Mouse (Mus musculus): Measurements from ENCODE around the gene Stn1. TPM values are rescaled to one million over a fixed set of nuclear protein-coding genes. Genes with fewer than 3 reads are reported as not detected.
"Not testable (repeated sequence)": the region's sequence is repeated elsewhere in the genome, so short reads cannot be mapped to it uniquely, and the experiment has no call there.

Gene Stn1
- polyA plus RNA-seq (2012; ENCODE audit: insufficient read depth, insufficient read length, missing spikeins) = 4.2 and 13.2 TPM in 2 replicates

DNA sequence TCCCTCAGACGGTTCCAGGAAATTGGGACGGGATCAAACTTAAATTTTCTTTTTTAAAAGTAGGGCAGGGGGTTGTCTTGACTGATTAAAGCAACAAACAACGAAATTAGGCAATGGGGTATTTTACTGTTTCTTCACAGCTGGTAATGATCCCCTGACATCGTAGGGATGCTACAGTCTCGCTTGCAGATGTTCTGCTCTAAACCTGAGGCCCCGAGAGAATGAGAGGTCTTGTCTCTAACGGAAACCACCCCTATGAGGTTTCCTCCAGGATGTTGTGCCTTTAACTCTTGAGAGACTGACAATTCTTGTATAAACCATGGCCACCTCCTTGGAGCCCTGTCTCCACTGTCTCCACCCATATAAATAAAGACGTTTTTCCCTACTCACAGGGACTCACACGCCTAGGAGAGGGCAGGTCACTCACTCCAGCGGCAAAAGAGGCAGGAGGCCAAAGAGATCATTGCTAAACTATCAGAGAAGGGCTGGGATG, at the start of gene Stn1:
Gene Stn1, minus strand, starts transcription at position 208 of the 493 bp plus-strand sequence.
- peak within 1 kb of the TSS; percentile 89 for H3K27ac ChIP-seq (replicated peaks; ENCODE audit: low read depth, low read length)
- peaks cover 14% of the 10 kb centered on the region; the same call in 1 of the 2 replicates for H3K4me1 ChIP-seq (ENCODE audit: control insufficient read depth, insufficient read depth, insufficient read length, low read length)
- H3K4me3 ChIP-seq (ENCODE audit: insufficient read depth, low read depth, low read length) = peak within 1 kb of the TSS; percentile 71

DNA sequence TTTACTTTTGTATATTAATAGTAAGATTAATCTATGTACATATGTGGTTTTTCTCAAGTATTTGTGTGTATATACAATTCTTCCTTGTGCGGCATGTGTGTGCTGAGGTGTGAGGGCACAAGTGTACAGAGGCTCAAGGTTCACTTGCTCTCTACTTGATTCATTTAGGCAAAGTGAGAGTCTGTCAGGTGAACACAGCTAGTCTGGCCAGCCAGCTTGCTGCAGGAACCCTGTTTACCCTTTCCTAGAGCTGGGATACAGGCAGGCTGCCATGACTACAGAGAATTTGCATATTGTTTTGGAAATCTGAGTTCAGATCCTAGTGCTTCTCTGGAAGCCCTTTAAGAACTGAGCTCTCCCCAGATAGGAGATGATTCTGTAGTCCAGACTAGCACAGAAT, 49.7 kb upstream of the Stn1 start:
- Histone ChIP-seq H3K4me3 (ENCODE audit: insufficient read depth, low read depth, low read length) (no peak overlapping the region), H3K4me1 (ENCODE audit: control insufficient read depth, insufficient read depth, insufficient read length, low read length) (peaks cover 3% of the 10 kb centered on the region; the same call in 1 of the 2 replicates), H3K27ac (replicated peaks; ENCODE audit: low read depth, low read length) (no peak overlapping the region)

DNA sequence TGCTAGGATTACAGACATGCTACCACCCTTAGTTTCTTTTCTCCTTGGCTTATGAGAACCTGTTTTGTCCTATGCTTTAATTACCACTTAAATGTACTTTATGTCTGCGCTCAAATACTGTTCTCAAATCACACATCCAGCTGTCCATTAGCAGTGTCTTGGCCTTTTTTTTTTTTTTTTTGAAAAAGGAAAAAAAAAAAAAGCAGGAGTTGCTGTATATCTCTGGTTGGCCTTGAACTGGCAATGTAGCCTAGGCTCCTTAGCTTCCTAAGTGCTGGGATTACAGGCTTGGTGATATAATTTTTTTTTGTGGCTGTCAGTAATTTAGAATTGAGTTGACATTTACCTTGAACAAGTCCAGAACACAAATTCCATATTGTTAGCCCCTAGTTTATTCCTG, 48.5 kb upstream of the Stn1 start:
- H3K4me3 ChIP-seq (ENCODE audit: insufficient read depth, low read depth, low read length) = no peak overlapping the region
- H3K27ac ChIP-seq (replicated peaks; ENCODE audit: low read depth, low read length) = no peak overlapping the region
- peaks cover 10% of the 10 kb centered on the region for H3K4me1 ChIP-seq (ENCODE audit: control insufficient read depth, insufficient read depth, insufficient read length, low read length)

DNA sequence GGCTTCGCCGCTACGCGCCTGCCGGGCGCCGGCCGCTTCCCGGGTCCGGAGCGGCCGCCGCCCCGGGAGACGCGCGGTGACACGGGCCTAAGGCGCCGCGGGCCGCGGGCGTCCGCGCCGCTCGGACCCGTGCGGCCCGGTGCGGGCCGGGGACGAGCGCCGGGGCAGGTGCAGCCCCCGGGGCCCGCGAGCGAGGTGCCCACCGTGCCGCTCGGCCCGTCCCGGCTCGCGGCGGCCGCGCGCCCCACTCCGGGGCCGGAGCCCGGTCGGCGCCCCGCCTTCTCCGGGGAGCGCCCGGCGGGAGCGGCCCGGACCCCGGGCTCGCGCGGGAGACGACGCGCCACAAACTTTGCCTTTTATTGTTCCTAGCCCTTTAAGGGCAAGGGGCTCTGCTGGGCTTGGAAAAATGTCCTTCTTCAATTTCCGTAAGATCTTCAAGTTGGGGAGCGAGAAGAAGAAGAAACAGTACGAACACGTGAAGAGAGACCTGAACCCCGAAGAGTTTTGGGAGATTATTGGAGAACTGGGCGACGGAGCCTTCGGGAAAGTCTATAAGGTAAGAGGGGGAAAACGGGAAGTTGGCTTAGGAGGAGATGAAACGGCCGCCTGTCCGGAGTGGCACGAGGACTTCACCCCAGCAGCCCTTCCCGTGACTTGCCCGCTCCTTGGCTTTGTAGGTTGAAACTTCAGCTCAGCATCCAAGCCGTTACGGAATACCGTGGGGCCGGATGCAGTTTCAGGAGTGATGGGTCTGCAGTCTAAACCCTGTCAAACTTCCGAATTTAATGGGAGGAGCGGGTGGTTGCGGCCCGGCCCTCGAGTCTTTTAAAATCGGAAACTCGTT, 42.7 kb upstream of the Stn1 start:
- peak overlapping the region; percentile 66 for H3K4me3 ChIP-seq (ENCODE audit: insufficient read depth, low read depth, low read length)
- peak overlapping the region; percentile 78 for H3K27ac ChIP-seq (replicated peaks; ENCODE audit: low read depth, low read length)
- peaks cover 7% of the 10 kb centered on the region for H3K4me1 ChIP-seq (ENCODE audit: control insufficient read depth, insufficient read depth, insufficient read length, low read length)

DNA sequence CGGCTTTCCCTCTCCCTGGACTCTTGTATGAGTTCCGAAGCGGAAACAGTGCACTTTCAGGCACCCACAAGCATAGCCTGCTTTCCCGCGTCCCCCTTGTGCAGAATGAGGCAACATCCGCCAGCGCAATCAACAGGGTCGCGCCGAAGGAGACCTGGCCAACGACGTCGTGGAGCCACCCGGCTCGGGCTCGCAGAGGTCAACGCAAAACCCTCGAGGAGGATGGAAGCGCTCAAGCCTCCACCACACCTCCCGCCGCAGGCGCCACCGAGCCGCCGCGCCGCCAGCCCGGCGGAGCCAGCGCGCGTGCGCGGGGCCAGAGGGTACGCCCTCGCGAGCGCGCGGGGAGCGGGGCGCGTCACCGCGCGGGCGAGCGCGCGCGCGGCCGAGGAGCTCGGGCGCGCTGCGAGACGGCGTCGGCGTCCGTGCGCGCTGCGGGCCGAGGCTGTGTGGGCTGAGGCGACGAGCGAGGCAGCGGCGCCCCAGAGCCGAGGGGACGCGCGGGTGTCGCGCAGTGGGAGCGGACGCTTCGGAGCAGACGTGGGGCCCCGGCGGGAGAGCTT, 42.0 kb upstream of the Stn1 start, which contains the start of gene Slk:
Gene Slk, plus strand, starts transcription at position 454 of the 563 bp plus-strand sequence.
- Histone ChIP-seq H3K27ac (replicated peaks; ENCODE audit: low read depth, low read length) (peak within 1 kb of the TSS; percentile 78), H3K4me1 (ENCODE audit: control insufficient read depth, insufficient read depth, insufficient read length, low read length) (peaks cover 7% of the 10 kb centered on the region), H3K4me3 (ENCODE audit: insufficient read depth, low read depth, low read length) (peak within 1 kb of the TSS; percentile 66)

DNA sequence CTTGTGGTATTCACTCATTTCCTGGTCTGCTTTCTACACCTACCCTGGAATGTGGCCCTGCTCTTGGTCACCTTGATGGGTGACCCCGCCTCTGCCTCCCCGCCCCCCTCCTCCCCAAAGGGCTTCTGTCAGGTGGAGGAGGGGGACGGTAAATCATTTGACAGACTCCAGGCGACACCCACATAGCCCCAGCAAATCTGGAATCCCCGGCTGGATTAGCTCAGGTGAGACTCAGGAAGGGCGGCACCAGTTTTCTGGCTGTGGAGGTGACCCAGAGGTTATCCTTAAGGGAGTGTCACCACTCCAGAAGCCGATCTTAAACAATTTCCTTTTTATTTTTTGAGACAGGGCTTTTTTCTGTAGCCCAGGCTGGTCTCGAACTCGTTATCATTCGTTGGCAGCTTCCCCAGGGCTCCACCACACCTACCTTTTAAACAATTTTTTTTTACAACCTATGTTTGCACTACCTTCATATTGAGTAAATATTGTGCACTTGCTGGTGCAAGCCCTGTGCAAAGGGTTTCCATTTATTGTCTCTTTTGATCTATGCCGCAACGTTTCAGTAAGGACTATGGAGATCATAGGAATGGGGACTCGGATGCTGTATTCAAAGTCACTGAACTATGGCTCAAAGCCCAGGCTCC, 41.4 kb upstream of the Stn1 start:
- Histone ChIP-seq H3K4me3 (ENCODE audit: insufficient read depth, low read depth, low read length) (peak overlapping the region; percentile 66), H3K27ac (replicated peaks; ENCODE audit: low read depth, low read length) (peak overlapping the region; percentile 48; the same call in 1 of the 2 replicates), H3K4me1 (ENCODE audit: control insufficient read depth, insufficient read depth, insufficient read length, low read length) (peaks cover 7% of the 10 kb centered on the region)

DNA sequence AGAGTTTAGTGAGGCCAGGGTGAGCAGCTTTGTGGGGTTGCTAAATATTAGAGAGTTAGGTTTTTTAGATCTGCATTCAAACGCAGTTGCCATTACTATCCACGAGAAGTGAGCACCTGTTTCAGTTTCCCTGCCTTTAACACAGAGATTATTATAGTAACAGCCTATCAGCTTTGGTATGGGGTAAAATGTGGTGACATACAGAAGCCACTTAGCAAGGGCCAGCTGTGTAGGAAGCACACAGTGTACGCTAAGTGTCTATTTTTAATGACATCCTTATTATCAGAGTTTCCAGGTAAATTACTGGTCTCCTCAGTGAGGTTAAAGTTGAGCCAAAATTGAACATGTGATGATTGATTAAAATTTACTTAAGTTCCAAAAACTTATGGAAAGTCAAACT, 36.4 kb upstream of the Stn1 start:
- Histone ChIP-seq H3K27ac (replicated peaks; ENCODE audit: low read depth, low read length) (no peak overlapping the region), H3K4me3 (ENCODE audit: insufficient read depth, low read depth, low read length) (no peak overlapping the region), H3K4me1 (ENCODE audit: control insufficient read depth, insufficient read depth, insufficient read length, low read length) (no peaks in the 10 kb centered on the region)

DNA sequence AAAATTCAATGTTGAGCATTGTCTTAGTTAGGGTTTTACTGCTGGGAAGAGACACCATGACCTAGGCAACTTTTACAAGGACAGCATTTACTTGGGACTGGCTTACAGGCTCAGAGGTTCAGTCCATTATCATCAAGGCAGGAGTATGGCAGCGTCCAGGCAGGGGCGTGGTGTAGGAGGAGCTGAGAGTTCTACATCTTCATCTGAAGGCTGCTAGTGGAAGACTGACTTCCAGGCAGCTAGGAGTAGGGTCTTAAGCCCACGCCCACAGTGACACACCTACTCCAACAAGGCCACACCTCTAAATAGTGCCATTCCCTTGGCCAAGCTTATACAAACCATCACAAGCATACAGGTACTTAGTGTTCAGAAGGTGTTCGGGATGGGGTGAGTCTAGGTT, 34.7 kb upstream of the Stn1 start:
- H3K4me3 ChIP-seq (ENCODE audit: insufficient read depth, low read depth, low read length); H3K4me1 ChIP-seq (ENCODE audit: control insufficient read depth, insufficient read depth, insufficient read length, low read length); H3K27ac ChIP-seq (replicated peaks; ENCODE audit: low read depth, low read length): not testable (repeated sequence)

DNA sequence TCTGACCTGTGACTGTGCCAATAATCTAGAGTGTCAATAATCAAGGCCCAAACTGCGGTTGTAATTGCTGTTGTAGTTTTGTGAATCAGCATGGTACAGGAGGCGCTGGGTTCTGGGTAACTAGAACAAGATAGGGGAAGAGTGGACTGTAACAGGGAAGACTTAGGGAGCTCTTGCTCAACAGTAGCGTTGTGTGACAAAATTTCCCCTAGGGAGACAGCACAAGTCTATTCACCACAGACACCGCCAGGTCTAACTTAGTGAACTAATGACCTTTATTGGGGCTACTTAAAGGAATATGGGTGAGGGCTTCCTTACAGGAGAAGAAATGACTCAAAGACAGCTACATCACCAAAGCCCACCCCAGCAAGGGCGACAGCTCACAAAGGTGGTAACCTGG, 32.7 kb upstream of the Stn1 start:
- H3K27ac ChIP-seq (replicated peaks; ENCODE audit: low read depth, low read length) = no peak overlapping the region
- no peaks in the 10 kb centered on the region for H3K4me1 ChIP-seq (ENCODE audit: control insufficient read depth, insufficient read depth, insufficient read length, low read length)
- H3K4me3 ChIP-seq (ENCODE audit: insufficient read depth, low read depth, low read length) = no peak overlapping the region

DNA sequence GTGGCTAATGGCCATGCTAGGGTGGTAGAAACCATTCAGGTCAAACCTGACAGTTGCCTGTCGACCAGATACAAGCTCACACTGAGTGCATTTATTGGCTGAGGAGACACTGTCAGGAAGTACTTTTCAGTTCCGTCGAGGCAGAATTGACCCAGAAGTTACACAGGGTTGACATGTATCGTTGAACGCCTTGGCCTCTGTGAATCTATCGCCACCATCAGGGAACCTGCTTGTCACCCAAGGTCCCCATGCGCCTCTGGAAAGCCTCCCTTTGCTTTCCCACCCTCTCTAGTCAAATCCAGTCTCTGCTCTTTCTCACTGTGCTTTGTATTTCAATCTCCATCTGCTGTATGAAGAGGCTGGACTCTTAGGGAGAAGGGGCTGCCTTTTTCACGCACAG, 28.7 kb upstream of the Stn1 start:
- Histone ChIP-seq H3K27ac (replicated peaks; ENCODE audit: low read depth, low read length) (no peak overlapping the region), H3K4me1 (ENCODE audit: control insufficient read depth, insufficient read depth, insufficient read length, low read length) (no peaks in the 10 kb centered on the region)

DNA sequence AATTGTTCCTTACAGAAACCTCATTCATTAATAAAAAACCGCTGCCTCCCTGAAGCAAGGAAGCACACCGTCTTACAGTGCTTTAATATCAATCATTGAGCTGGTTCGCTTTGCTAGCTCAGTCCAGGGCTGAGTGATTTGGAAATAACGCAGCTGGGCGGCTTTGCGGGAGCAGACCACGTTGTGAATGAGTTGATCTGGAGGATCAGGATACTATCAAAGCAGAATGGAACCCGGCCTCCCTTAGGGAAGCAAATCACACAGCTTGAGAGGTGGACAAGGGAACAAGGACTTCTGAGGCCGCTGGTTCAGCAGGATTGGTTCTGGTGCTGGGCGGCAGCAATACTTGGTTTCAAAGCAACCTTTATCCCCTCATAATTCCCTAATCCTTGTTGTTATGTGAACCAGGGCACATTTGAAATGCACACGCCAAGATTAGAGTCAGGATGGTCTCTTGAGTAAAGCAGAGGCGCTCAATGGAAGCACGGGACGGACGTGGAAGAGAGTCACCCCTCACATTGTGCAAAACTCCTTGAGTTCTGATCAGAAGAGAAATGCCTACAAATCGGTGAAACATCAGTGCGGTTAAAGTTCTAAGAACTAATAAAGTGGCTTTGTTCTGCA, 27.8 kb upstream of the Stn1 start:
- no peaks in the 10 kb centered on the region for H3K4me1 ChIP-seq (ENCODE audit: control insufficient read depth, insufficient read depth, insufficient read length, low read length)
- H3K4me3 ChIP-seq (ENCODE audit: insufficient read depth, low read depth, low read length) = no peak overlapping the region
- no peak overlapping the region for H3K27ac ChIP-seq (replicated peaks; ENCODE audit: low read depth, low read length)

More for the DNA sequence above, 28.7 kb upstream of the Stn1 start:
- no peak overlapping the region for H3K4me3 ChIP-seq (ENCODE audit: insufficient read depth, low read depth, low read length)

DNA sequence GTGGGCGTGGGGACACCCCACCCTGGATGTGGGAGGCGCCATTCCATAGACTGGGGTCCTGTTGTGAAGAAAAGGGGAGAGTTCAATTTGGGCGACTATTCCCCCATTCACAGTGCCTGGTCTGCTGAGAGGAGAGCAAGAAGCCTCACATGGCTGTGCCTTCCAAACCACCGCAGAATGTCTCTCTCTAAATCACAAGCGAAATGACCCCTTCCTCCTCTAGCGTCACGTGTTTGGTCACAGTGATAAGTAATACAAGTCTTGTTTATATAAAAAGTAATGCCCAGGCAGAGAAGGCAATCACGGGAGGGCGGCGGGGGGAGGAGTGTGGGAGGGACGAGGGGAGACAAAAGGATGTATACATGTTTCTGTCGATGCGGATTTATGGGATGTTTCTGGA, 26.4 kb upstream of the Stn1 start:
- H3K4me1 ChIP-seq (ENCODE audit: control insufficient read depth, insufficient read depth, insufficient read length, low read length) = no peaks in the 10 kb centered on the region
- no peak overlapping the region for H3K4me3 ChIP-seq (ENCODE audit: insufficient read depth, low read depth, low read length)
- H3K27ac ChIP-seq (replicated peaks; ENCODE audit: low read depth, low read length) = no peak overlapping the region

DNA sequence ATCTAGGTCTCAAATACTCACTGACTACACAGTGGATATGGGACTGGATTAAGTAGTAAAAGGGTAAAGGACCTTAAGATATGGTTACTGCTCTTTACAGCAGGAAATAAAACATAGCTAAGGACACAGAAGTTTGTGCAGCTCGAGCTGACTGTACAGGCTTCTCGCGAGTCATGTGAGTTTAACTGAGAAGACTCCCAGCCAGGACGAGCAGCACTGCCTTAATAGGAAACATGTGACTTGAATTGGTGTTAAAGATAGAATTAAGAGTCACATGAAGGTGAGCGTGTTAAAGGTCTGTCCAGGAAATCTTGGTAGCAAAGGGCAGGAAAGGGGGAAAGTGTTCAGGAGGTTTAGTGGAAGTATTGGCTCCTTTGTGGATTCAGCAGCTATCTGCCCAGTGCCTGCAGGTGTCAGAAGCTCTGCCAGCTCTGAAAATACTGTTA, 24.7 kb upstream of the Stn1 start:
- Histone ChIP-seq H3K4me3 (ENCODE audit: insufficient read depth, low read depth, low read length) (no peak overlapping the region), H3K27ac (replicated peaks; ENCODE audit: low read depth, low read length) (no peak overlapping the region), H3K4me1 (ENCODE audit: control insufficient read depth, insufficient read depth, insufficient read length, low read length) (no peaks in the 10 kb centered on the region)

DNA sequence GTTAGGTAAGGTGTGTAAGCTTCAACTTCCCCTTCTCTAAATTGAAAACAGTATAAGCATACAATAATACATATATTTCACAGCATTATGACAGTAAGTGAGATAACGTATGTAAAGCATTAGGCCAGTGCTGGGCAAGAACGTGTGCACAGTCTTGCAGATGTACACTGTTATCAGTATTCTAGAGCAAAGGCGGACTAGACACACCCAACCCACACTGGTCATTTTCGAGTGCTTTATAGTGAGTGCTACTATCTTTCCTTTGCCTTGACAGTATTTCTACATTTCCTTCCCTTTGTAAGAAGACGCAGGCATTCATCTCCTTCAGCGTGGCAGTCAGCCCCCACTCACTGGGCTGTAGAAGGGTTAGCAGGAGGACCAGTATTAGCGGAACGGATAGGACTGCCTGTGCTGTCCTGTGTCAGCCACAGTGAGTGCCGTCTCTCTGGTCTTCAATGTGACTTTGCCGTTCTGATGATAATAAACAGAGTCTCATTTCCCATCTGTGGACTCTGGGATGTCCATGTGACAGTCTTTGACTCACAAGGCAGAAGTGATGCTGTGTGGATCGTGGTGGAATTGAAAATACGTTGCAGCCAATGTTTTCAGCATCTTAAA, 23.3 kb upstream of the Stn1 start:
- Histone ChIP-seq H3K4me1 (ENCODE audit: control insufficient read depth, insufficient read depth, insufficient read length, low read length) (no peaks in the 10 kb centered on the region), H3K27ac (replicated peaks; ENCODE audit: low read depth, low read length) (no peak overlapping the region), H3K4me3 (ENCODE audit: insufficient read depth, low read depth, low read length) (no peak overlapping the region)
